Mouse (Mus musculus) ovary, adult 18-20 months (tissue): ENCODE measurements around the gene B230118H07Rik.

Source experiments
- DNase-seq: peaks from one replicate; pipeline ENCODE4 v3.0.0; 2022; ENCODE audit warnings: low spot score, mixed read lengths

The B230118H07Rik gene

DNA sequence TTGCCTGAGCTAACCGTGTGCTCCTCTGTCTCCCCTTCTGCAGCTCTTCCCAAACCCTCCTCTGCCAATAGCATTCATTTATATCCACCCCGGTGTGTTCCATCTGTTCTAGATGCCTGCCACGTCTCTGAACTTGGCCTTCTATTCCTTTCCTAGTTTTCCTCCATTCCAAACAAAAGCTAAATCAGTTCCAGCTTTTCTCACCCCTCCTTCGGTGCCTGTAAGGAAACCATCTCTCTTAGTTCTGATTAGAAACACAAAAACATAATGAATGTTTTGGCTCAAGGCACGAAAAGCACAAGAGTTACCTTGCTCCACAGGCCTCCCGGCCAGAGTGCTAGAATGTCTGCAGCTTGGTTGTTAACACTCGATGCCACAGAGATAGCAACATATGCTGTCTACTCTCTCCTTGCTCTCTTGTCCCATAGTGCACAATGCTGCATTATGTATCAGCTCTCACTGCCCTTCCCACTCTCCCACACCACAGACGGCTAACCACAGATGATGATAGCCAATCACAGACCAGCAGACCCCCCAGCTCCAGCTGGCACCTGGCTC is at the start of gene B230118H07Rik, which contains the start of gene Rag1:
B230118H07Rik (minus strand) TSS at position 419 of the 558 bp plus-strand sequence.
Rag1 (minus strand) TSS at position 388 of the 558 bp plus-strand sequence.
- no peak for DNase-seq

DNA sequence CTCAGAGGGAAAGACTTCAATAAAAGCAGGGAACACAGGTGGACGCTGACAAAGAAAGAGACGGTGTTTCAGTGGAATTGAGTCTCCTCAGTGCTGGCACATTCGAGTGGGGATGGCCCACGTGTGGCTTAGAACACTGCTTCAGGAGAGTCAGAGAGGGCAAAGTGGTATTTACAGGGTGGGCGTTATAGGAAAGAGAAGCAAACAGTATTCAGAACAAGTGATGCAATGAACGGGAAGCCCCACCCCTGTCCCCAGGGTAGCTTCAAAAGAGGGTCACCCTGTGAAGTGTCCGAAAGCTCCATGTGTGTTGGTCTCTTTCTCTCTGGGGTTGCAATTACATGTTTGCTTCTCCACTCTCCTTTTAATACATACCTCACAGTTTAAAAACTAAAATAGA is 46.3 kb upstream of the B230118H07Rik start:
- no peak for DNase-seq

DNA sequence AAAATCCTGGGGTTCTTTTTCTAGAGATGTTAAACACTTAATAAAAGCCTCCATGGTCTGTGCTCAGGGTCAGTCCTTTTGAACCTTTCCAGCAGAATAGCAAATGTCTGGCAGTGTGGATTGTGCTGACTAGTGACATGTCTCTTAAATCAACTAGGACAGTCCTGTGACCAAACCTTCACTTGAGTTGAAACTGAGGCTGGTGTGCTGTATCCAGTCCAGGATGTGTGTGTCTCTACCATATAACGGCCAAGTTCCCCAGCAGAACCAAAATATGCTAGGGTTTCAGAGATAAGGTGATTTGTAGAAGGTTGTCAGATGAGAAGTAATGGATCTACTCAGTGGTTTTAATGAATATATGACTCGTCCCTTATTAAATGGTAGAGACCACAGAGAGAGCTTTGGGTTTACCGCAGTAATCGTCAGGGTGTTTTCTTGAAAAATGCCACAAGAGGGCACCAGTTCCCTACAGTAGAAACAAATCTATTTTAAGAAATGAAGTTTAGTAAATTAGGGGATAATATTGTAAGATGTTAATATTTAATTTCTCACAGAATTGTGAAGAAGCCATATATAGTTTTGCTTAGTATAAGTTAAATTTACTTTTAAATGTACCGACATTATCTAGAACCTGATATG is 44.4 kb upstream of the B230118H07Rik start:
- DNase-seq = no peak

DNA sequence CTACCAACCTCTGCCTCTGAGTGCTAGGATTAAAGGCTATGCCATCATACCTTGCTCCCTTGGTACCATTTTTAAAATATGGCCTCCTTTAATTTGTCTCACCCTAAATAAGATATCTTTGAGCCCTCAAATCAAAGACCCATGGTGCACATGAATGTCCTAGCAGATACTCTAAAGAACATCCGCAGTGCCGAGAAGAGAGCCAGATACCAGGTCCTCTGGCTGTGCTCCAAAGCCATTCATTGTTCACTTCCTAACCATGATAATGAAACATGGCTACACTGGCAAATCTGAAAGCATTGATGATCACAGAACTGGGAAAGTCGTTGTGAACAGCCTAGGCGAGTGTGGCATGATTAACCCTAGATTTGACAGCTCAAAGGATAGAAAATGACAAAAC is 43.7 kb upstream of the B230118H07Rik start:
- DNase-seq = no peak

DNA sequence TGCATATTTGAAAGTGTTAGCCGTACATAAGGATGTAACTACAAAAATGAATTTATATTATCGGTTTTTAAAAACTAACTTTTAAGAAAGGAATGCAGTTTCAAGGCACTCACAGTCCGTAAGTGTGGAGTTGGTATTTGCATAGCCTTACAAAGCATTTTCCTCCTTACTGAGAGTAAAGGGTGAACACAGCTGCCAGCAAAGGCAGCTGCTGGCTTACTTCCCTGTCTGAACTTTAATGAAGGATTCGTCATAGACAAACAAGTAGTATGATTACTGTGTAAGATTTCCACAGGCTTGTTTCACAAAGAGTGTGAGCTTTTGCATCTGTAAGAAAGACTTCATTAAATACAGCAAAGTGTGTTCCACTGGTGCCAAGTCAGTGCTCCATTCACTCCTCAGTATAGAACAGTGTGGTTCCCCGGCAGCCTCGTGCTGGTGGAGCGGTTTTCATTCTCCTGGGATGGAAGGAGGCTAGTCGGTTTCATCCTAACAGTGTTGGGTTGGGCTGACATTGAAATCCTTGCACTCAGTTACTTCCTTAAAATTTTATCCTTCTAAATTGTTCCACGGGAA is 41.0 kb upstream of the B230118H07Rik start:
- no peak for DNase-seq

DNA sequence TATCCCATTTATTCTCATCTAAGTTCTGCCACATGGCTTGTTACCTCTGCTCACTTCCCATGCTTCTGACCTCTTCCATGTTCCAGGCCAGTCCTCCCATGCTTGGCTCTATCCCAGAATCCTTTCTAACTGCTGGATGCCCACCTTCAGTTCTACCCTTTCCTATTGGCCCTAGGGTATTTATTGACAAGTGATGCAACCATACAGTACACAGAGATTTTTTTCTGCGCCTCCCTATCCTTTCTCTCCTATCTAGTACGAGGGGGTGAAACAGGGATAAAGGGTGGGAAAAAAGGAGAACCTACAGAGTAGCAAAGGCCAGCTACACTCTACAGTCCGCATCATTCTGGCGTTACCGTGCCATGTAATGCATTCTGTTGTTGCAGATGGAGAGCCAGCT is 38.7 kb upstream of the B230118H07Rik start:
- no peak for DNase-seq

DNA sequence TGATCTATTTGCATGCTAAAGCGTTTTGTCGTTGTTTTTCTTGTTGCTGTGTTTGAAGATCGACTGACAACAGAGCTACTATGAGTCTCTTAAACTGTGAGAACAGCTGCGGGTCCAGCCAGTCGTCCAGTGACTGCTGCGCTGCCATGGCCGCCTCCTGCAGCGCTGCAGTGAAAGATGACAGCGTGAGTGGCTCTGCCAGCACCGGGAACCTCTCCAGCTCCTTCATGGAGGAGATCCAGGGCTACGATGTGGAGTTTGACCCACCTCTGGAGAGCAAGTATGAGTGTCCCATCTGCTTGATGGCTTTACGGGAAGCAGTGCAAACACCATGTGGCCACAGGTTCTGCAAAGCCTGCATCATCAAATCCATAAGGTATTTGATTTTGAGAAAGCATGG is 35.1 kb upstream of the B230118H07Rik start:
- no peak for DNase-seq

DNA sequence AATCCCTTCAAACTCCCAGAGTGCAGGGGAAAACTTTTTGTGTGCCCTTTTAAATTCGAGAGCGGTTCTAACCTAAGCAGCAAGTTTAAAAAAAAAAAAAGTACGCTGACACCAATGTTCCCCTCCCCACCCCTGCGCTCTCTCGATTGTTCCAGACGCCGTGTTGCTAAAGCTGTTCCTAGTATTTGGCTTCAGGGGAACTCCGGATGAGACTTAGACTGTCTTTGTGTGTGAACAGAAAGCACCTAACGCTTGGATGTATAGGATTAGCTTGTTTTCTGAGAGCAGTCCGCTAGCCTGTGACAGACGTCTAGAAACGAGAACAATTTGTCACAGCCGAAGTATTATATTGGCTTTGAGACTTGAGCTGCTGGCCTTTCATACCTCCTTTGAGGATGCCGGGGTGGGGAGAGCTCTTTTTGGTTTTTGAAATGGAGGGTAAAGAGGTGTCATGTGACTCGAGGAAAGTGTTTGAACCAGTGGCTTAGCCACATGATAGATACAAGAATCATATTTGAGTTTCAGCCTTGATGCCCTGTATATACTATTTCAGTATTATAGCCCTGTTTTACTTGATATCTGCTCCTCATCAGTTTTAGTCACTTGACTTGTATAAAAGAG is 29.9 kb upstream of the B230118H07Rik start:
- DNase-seq = no peak

DNA sequence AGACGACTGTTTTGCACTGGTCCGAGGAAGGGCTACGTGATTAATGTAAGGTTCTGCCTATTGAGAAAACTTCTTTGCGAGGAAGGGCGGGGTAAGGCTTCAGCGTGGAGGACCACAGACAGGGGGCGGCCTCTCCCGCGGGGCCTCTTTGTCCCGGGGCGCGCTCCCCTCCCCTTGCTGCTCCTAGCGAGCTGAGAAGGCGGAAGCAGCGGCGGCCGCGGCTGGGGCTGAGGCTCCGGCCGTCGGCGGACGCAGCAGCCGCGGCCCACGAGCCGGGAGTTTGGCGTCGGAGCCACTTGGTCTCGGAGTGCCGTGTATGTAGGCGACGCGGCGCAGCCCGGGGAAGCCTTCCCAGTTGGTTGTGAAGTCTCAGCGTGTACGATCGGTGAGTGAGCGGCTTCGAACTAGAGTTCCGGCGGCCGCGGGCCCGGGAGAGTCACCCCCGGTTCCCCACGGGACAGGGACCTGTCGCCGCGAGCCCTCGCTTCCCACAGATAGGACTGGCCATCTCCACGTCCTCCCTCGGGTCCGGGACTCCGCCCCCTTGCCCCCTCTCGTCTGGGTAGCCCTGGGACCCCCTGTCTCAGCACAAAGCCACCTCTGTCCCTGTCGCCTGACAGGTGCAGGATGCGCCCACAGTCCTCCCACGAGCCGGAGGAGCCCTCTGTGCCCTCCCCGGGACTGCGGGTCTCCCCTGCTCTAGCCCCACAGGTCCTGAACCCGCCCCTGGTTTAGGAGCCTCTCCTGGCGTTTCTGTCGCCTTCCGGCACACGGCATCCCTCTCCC is 29.1 kb upstream of the B230118H07Rik start, which contains the start of gene Traf6:
Traf6 (plus strand) TSS at position 194 of the 786 bp plus-strand sequence.
- peak; percentile 75 for DNase-seq

DNA sequence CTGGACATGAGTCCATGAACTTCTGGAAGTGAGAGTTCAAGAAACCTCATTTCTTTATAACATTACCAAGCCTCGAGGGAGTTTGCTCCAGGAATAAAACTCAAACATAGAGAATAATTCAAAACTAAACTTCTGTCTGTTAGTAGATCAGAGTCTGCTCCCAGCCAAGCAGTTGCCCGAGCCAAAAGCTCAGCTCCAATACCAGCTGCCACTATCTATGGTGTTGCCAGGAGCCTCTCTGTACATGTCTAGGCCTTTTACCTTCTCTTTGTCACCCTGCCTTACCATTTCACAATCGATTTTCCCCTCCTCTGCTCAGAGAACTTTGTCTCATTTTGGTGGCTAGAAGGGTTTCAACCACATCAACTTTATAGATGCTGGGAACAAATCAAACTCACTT is 24.2 kb upstream of the B230118H07Rik start:
- no peak for DNase-seq

DNA sequence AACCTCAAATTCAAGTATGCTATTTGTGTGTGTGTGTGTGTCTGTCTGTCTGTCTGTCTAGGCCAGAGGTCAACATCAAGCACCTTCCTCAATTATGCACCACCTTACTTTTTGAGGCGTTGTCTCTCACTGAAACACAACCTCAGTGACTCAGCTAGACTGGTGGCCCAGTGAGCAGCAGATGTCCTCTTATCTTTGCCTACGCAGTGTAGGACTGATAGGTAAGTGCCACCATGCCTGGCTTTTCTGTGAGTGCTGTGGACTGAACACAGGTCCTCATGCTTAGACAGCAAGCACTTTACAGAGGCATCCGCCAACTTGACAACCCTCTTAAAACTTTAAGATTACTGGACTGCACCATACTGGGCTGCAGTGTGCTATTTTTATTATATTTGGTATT is 19.4 kb upstream of the B230118H07Rik start:
- no peak for DNase-seq

DNA sequence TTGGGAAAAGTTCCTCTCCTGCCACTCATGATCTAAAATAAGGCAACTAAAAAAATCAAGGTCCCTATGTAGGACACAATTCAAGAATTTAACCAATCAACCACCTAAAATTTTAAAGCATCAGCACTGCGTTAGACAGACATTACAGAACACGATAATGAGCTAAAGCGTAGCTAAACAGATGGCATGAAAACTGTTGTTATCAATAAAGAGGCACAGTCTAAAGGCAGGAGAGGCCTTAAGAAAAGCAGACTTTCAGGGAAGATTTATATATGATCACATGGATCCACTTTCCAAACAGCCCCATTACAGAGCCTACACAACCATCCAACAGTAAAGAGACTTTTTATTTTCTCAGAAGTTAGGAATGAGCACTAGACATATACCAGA is 16.4 kb upstream of the B230118H07Rik start:
- no peak for DNase-seq

DNA sequence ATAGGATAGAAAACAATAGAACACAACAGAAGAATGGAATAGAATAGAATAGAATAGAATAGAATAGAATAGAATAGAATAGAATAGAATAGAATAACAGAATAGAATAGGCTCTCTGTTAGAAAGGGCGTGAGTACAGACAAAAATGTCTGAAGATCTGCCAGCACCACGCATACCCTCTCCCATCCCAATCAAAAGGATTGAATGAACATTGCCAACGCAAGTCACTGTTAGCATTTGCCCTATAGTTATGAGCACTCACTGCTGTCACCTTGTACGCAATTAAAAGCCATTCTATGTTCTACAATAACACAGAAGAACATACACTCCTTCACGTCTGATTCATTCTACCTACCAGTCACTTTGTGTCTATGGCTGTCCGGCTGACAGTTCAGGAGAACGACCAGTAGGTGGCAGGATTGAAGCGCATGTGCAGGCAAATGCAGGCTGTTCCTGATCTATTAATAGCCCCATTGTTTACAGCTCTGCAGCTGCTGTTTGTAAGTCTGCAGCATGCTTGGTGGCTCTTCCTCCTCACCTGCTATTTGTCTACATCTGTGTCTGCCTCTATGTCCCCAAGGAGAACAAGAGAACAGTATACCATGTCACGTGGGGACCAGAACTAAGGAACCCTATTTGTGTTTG is 15.8 kb upstream of the B230118H07Rik start:
- peak; percentile 17 for DNase-seq

DNA sequence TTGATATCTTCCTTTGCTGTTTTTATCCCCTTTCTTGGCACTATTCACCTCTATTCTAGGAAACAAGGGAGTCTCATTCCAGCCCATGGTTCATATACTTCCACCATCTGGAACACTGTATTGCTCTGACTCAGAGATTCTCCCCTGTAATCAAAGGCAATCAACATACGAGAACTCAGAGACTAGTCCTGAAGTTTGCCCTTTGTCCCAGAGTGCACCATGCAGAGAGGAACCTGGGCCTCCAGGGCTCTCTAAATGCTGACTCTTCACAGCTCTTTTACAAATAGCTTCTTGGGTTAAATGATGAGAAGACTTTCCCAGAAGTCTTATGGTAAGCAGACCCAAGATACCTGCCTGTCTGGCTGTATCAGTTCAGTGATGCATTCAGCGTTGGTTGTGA is 11.2 kb upstream of the B230118H07Rik start:
- no peak for DNase-seq

DNA sequence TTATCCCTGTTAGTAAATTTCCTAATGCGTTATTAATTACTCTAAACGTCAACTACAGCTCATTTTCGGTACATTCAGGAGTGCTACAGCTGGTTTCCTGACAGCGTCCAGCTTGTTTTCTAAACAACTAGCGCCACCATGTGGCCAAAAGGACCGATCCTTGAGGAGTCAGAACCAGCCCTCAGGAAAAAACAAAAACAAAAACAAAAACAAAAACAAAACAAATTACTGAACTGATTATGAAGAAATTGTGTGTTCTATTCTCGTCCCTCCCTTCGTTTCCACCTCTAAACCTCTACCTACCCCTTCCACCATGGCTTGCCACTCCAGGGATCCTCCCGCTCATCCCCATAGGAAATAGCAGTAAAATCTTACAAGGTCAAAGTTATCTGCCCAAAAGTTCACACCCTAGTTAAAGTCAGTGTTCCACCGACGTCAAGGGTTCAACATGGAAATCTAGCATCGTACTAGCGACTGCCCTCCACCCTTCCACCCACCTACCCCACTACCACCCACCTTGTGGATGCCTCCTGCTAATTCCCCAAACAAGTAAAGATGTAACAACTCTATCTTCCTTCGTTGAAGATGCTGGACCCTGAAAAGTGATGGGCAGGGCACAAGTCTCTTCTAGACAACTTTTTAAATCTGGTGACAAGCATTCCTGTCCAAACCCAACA is 3.7 kb upstream of the B230118H07Rik start:
- DNase-seq = no peak

DNA sequence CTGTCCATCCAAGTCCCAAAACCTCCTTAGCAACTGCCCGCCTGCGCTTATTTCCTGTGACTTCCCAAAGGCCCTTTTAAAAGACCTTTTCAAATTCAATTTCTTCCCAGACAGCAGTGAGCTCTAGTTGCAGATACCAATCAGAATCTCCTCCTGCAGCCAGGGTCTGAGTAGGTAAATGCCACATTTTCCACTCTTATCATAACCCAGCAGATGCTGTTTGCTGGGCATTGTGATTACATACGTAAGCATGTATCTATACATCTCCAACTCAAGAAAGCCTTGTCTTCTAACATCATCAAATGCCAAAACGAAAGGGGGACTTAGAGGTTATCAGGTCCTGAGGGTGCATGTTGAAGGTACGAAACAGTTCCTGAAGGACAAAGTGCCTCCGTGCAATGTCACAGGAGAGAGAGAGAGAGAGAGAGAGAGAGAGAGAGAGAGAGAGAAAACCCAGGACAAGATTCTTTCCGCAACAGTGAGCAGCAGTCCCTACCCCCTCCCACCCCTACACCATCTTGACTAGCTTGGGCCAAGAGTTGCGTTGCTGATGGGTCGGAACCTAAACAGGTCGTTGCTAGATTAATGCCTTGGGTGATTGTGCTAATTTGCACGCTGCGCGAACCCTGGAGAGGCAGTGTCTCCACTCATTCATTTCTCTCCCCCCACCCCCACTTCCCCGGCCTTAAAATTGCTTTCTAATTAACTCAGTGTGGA is 3.0 kb upstream of the B230118H07Rik start:
- DNase-seq = no peak

DNA sequence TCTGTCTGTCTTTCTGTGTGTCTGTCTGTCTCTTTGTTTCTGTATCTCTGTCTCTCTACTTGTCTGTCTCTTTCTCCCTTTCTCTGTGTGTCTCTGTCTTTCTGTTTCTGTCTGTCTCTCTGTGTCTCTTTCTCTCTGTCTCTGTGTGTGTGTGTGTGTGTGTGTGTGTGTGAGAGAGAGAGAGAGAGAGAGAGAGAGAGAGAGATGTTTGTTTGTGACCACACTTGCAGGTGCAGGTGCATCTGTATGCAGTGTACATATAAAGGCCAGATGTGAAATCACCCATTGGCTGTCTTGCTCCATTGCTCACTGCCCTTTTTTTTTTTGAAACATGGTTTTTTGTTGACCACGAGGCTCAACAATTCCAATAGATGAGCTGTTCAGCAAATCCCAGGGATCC is 1.1 kb upstream of the B230118H07Rik start:
- no peak for DNase-seq

DNA sequence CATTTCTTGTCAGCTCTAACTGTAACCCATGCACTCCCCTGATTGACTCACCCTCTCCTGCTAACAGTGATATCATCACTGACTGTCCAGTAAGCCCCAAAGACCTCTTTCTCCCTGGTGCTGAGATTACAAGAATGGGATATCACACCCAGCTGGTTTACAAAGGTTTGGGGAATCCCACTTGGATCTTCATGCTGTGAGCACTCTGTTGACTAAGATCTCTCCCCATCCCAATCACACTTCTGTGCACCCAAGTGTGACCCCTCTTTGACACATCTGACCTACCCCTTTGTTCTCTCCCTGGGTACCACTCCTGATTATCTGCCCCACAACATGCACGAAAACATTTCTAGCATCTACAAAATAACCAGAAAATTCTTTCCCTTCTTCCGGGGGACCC is 971 bp downstream of the B230118H07Rik start:
- DNase-seq = no peak

DNA sequence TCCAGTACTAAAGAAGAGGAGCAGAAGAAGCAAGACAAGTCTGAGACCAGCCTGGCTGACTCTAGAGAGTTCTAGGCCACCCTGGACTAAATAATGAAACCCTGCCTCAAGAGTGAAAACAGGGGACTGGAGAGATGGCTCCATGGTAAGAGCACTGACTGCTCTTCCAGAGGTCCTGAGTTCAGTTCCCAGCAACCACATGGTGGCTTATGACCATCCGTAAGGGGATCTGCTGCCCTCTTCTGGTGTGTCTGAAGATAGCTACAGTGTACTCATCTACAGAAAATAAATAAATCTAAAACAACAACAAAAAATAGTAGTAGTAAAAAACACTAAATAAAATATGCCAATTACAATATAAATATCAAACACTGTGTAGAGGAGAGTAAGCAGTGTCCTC is 3.5 kb downstream of the B230118H07Rik start:
- DNase-seq = no peak

DNA sequence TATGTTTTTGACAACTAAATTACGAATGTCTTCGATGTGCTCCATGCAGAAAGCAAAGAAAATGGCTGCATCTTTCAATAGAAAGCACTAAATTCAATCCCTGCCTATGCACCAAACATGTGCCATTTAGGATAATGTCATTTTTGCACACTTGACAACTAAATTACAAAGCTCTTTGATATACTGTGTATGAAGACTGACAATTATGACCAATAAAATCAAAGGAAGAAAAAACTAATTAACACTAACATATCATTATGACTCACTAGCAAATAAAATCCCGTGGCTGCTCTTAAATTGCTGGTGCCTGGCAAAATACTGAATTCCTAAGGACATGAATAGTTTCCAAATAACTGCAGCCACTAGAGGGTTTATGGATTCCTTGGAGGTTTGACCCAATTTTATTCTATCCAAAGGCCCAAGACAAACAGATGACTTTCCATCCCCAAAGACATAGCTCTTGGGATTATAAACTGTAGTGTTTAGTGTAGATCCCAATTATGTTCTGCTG is 9.4 kb downstream of the B230118H07Rik start:
- DNase-seq = no peak
